Mouse (Mus musculus): Measurements from ENCODE around the gene Zfpm1. TPM values are rescaled to one million over a fixed set of nuclear protein-coding genes. Genes with fewer than 3 reads are reported as not detected.

The Zfpm1 gene
- total RNA-seq (2021) = 10 to 100 TPM; 28.3 to 31.7 TPM
- long read RNA-seq, experiment 1, transcript Zfpm1-201 (10 exons, 3,390 nt) = major isoform, 14 of 16 reads
- long read RNA-seq, experiment 1, partial matches to known transcripts = 1 of 16 reads
- long read RNA-seq, experiment 1, other reads (novel, unspliced or antisense) = 1 of 16 reads
- long read RNA-seq, experiment 2, transcript Zfpm1-201 (10 exons, 3,390 nt) = major isoform, 8 of 20 reads
- long read RNA-seq, experiment 2, partial matches to known transcripts = 3 of 20 reads
- long read RNA-seq, experiment 2, other reads (novel, unspliced or antisense) = 9 of 20 reads

DNA sequence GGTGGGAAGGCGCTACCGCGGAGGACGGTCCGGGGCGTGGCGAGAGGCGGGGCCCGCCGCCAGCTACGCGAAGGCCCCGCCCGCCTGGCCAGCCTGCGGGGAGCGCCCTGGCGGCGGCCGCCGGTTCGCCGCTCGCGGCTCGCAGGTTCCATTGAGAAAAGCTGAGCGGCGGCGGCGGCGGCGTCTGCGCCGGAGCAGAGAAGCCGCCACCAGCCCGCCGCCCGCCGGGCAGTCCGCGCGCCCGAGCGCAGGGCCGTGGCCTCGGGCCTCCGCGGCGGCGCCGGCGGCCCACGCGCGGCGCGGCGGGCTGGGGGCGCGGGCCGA lies at the start of gene Zfpm1:
Gene Zfpm1, plus strand, starts transcription at position 107 of the 324 bp plus-strand sequence.
- no peak for DNase-seq (ENCODE audit: low spot score in 2 of 2)

DNA sequence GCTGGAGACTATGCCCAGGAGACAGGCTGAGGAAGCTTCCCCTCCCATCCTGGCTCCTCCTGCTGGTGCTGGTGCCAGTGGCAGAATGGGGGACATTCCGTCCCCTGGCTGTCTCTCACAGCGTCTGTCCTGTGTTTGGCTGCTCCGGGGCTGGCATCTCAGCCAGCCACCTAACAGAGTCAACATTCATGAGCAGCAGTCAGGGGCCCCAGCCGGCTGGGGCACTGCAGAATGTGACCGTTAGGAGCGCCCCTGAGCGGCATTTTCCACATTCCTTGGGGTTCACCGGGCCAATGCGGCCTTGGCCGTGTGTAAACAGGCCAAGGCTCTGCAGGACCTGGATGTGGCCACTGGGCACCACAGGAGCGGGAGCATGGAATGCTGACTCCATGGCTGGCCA lies 47.9 kb upstream of the Zfpm1 start:
- peak; percentile 51 to 72 for DNase-seq (ENCODE audit: low spot score in 2 of 2)

DNA sequence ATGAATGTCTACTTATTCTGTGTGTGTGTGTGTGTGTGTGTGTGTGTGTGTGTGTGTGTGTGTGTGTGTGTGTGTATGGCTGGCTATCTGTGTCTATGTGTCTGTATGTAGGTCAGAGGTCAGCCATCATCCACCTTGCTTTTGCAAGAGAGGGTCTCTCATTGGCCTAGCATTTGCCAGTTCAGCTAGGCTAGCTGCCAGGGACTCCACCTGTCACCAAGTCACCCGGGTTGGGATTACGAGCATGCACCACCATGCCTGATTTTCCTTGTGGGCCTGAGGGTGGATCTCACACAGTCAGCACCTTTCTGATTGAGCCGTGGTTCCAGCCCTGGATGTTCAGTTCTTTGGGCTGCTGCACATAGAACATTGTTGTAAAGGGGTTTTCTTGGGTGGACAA lies 45.4 kb upstream of the Zfpm1 start:
- DNase-seq (ENCODE audit: low spot score in 2 of 2) = no peak

GRCm38 (mm10) chr8:122238225-122238624 lies 43.7 kb upstream of the Zfpm1 start:
- no peak for DNase-seq (ENCODE audit: low spot score in 2 of 2)

DNA sequence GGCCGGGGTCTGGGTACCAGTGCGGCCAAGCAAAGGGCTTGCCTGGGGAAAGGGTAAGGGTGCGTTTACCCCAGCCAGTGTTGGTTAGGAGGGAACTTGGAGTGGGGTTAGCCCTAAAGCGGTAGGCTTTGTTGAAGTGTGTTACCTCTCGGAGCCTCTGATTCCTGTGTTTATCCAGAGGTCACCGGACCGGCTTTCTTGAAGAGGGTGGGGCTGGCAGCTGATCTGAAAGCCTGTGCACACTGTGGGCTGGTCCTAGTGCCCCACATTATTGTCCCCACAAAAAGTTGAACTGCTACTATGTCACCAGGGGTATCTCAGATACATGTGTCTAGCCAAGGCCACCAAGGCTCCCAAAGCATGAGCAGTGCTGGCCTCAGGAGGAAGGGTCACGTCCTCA lies 43.2 kb upstream of the Zfpm1 start:
- DNase-seq (ENCODE audit: low spot score in 2 of 2) = no peak

- no peak for DNase-seq (ENCODE audit: low spot score in 2 of 2)
These were observed 41.5 kb upstream of the Zfpm1 start for GRCm38 (mm10) chr8:122240241-122241026.

DNA sequence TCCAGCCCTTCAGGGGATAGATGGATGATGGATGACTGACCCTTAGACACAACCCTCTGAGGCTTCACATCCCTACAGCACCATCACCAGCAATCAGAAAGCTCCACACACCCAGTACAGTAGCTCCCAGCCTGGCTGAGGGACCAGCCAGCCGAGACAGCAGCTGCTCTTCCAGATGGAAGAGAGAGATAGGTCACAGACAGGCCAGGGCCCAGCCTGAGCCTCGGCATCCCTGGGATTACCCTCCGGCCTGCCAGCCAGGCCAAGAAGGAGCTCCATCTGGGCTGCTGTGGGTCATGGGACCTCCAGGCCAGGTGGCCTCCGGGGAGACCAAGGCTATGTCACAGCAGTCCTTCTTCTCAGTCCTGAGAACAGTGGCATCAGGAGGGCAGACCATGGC lies 38.6 kb upstream of the Zfpm1 start:
- no peak for DNase-seq (ENCODE audit: low spot score in 2 of 2)

GRCm38 (mm10) chr8:122245161-122245560 lies 36.8 kb upstream of the Zfpm1 start:
- DNase-seq (ENCODE audit: low spot score in 2 of 2) = no peak

DNA sequence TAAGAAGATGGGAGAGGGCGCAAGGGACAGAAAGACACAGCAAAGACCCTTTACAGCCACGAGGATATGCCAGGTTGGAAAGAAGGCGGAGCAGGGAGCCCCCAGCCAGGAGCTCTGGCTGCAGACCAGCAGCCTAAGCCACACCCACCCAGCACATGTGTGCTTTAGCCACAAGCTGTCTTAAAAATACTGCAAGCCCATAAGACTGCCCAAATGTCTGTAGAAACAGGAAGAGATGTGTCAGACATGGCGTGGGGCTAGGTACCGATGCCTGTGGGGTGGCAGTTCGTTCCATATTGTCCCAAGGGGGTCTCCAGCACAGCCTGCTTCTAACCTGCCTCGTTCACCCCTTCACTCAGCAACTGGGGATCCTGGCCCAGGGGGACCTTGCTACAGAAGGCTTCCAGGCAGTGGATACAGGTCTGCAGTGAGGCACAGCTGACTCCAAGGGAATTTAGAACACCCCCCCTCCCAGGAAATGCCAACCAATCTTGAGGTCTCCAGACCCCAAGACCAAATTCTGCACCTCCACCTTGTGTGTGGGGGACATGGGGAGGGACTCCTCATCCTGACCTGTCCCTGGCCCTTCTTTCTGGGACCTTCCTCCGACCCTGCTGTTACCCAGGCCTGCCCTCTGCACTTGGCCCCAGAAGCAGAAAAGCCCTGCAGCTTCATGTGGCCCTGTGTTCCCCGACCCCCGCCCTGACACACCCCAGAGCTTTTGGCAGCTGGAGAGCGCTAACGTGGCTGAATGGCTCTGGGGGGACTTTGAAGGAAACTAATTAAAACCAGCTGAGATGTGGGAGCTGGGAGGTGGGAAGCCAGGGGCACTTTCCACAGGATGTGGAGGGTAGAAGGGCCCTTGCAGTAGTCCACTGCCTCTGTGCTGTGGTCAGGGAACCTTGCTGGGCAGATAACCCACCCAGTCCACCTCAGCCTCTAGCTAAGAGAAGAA lies 35.4 kb upstream of the Zfpm1 start:
- no peak for DNase-seq (ENCODE audit: low spot score in 2 of 2)

GRCm38 (mm10) chr8:122251739-122252138 lies 30.2 kb upstream of the Zfpm1 start:
- no peak for DNase-seq (ENCODE audit: low spot score in 2 of 2)

GRCm38 (mm10) chr8:122252366-122252765 lies 29.6 kb upstream of the Zfpm1 start:
- DNase-seq (ENCODE audit: low spot score in 2 of 2) = no peak

- peak; percentile 64 to 76 for DNase-seq (ENCODE audit: low spot score in 2 of 2)
These were observed 22.6 kb upstream of the Zfpm1 start for GRCm38 (mm10) chr8:122259351-122259750.

GRCm38 (mm10) chr8:122260755-122261154 lies 21.2 kb upstream of the Zfpm1 start:
- DNase-seq (ENCODE audit: low spot score in 2 of 2) = no peak

DNA sequence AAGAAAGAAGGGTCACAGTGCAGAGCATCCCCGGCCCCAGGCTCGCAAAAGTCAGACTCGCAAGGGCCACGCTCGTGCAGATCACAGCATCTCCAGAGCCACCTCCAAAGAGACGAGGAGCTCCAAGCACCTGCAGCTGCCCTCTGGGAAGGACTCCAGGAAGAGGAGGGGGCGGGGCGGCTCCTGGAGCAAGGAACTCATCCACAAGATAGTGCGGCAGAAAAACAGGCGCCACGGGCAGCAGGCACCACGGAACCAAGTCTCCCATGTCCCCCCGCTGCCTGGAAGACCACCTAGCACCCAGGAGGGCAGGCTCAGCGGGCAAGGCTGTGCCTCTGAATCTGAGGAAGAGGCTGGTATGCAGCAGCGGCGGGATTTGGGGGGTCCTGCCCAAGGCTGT lies 19.1 kb upstream of the Zfpm1 start:
- DNase-seq (ENCODE audit: low spot score in 2 of 2) = no peak

DNA sequence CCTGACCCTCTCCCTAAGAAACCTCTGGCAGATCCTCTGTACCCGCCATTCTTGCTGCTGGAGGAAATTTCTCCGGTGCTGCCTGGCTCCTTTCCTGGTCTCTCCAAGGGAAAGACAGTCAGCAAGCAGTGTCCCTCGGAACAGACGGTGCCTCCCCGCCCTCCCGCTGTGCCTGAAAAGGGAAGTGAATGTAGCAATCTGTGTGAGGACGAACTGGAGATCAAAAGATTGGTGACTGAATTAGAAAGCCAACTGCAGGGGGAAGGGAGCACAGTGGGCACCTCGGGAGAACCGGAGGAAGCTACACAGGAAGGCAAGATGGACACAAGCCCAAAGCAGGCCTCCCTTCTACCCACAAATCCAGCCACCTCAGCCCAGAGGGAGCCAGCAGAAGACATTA lies 17.7 kb upstream of the Zfpm1 start:
- no peak for DNase-seq (ENCODE audit: low spot score in 2 of 2)

DNA sequence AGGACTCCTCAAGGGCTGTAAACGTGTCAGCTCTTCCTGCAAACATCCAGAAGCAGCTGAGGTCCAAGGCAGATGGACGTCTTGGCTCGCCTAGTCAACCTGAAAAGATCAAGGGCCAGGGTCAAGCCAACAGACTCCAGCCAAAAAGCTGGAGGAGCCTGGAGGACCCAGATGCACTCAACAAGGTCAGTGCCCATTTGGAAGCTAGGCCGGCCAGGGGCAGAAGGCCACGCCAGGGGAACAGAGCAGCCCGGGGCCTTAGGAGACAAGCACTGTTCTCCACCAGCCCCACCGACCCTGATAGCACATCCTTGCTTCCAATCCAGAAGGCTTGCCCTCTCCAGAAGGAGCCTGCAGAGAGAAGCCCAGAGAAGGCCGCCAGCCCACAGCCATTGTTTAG lies 16.4 kb upstream of the Zfpm1 start:
- no peak for DNase-seq (ENCODE audit: low spot score in 2 of 2)

DNA sequence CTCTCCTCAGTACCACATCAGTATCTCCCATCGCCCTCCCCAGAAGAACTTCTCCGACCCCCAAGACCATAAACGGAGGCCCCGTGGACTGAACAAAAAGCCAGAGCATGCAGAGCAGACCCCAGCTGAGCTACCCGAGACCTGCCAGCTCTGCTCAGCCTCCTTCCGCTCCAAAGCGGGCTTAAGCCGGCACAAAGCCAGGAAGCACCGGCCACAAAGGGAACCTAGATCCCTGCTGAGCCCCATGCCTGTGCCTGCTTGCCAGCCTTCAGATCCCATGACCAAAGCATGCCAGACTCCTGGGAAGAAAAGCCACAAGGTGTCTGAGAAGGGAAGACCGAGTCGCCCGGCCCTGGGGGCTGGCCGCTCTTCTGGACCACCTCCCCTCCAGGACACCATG lies 15.1 kb upstream of the Zfpm1 start:
- DNase-seq (ENCODE audit: low spot score in 2 of 2) = no peak

DNA sequence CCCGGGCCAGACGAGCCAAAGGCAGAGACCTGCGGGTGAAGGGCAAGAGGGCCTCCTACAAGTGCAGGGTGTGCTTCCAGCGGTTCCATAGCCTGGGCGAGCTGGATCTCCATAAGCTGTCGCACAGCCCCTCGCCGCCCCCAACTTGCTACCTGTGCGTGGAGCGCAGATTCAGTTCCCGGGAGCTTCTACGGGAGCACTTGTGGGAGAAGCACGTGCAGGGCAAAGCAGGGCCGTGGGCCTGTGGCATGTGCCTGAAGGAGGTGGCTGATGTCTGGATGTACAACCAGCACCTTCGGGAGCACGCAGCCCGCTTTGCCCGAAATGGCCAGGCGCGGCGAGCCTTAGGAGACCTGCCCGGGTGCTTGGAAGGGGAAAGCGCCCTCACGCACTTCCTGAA lies 13.1 kb upstream of the Zfpm1 start:
- no peak for DNase-seq (ENCODE audit: low spot score in 2 of 2)

DNA sequence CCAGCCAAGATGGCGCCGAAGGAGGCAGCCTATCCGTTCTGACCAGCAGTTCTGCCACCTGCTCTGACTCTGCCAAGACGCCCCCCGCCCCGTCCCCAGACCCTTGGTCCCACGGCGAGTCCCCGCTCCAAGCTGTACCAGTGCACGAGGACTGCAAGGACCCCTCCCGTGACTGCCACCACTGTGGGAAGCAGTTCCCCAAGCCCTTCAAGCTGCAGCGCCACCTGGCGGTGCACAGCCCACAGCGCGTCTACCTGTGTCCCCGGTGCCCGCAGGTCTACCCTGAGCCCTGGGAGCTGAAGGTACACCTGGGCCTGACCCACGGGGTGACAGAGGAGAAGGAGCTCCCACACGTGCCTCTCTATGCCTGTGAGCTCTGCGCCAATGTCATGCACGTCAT lies 12.5 kb upstream of the Zfpm1 start:
- peak; percentile 80 to 82 for DNase-seq (ENCODE audit: low spot score in 2 of 2)

DNA sequence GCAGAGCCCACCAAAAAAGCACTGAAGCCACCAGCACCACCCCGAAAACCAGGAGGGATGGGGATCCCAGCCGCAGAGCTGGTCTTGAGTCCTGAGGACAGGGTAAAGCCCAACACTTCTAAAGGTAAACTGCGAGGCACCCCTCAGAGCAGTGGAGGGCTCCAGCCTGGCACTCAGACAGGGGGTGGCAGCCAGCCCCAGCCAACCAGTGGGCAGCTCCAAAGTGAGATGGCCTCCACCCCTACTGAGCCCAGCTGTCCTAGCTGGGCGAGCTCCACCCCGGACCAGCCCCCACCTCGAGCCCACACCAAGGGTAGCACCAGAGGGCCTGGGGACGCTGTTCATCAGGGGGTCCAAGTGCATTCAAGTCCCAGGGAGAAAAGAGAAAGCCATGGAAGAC lies 11.4 kb upstream of the Zfpm1 start:
- DNase-seq (ENCODE audit: low spot score in 2 of 2) = no peak

- no peak for DNase-seq (ENCODE audit: low spot score in 2 of 2)
These were observed 8.8 kb upstream of the Zfpm1 start for GRCm38 (mm10) chr8:122273152-122273551.

- no peak for DNase-seq (ENCODE audit: low spot score in 2 of 2)
These were observed 8.1 kb upstream of the Zfpm1 start for GRCm38 (mm10) chr8:122273826-122274225.

Measured in layer of hippocampus, postnatal 14 days (tissue).